Comparison of ENCODE assay signal across 7 mouse cellular contexts in the genomic region with DNA sequence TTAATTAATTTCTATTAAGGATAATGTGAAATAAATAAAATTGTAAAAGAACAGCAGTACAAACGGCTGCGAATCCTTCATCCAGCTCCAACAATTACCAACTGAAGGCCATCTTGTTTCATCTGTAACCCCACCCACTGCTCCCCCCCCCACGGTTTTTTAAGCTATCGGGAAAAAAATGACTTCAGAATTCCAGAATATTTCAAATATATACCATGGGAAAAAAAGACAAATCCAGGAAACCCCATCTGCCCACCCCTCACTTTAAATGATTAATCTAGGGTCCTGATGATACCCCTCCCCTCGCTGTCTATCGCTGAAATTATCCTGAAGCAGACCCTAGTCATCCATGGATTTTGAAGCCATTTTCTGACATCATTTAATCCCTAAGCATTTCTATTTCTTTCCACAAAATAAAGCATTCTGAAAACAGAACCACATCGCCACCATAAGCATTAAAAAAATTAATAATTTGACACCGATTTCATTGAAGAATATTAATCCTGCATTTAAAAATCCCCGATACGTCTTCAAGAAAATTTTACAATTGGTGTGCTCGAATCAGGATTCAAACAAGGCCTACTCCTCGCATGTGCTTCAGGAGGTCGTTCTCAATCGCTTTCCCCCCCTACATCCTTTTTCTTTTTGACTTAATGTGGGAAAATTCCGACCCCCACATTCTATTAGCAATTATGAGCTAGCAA. TPM values are rescaled to one million over a fixed set of nuclear protein-coding genes. Genes with fewer than 3 reads are reported as not detected.
DNase-seq lines count a peak whose midpoint lies in the region; ATAC-seq and TF ChIP-seq lines count a peak whose summit lies in the region.

No protein-coding gene starts in this region.

- H3K27me3 ChIP-seq in lung, embryonic 15.5 days = no peaks in the 10 kb centered on the region
- no peaks in the 10 kb centered on the region for H3K27me3 ChIP-seq in intestine, embryonic 15.5 days (replicated peaks)
- no peaks in the 10 kb centered on the region for H3K27me3 ChIP-seq in neural tube, embryonic 12.5 days (replicated peaks)

- no peak for DNase-seq in lung, postnatal 10 days
- no peak for DNase-seq in left cerebral cortex, adult 8-10 months (ENCODE audit: low spot score in 2 of 2)

- no peak for TF ChIP-seq CTCF in cortical plate, adult 2 months (IDR thresholded peaks at IDR 0.05; ENCODE audit: extremely low read depth, insufficient read depth, low read length)

- ATAC-seq in lung, embryonic 15.5 days (ENCODE audit: borderline replicate concordance, extremely low read depth, low FRiP score, low TSS enrichment) = no peak
- ATAC-seq in intestine, embryonic 15.5 days = no peak
- ATAC-seq in neural tube, embryonic 12.5 days (ENCODE audit: low FRiP score, low read depth) = no peak
- ATAC-seq in megakaryocyte progenitor cell, adult 5-6 weeks (replicated peaks; ENCODE audit: poor library complexity) = no peak

- peak overlapping the region; percentile 56; the same call in 1 of the 2 replicates for H3K4me2 ChIP-seq in lung, embryonic 15.5 days
- H3K4me2 ChIP-seq in intestine, embryonic 15.5 days (replicated peaks) = 0 out of 2 replicates have a peak overlapping the region, but pooled peaks have one; percentile 6
- peak overlapping the region; percentile 52 for H3K4me2 ChIP-seq in neural tube, embryonic 12.5 days (replicated peaks)

- 0 out of 2 replicates have a peak, but pooled peaks cover 8% of the 10 kb centered on the region for H3K4me1 ChIP-seq in lung, embryonic 15.5 days
- no peaks in the 10 kb centered on the region; the same call in 1 of the 2 replicates for H3K4me1 ChIP-seq in cortical plate, adult 2 months (ENCODE audit: control insufficient read depth, insufficient read depth, low read length)
- no peaks in the 10 kb centered on the region for H3K4me1 ChIP-seq in intestine, embryonic 15.5 days (replicated peaks)
- peaks cover 3% of the 10 kb centered on the region; the same call in 1 of the 2 replicates for H3K4me1 ChIP-seq in neural tube, embryonic 12.5 days

- H3K9me3 ChIP-seq in lung, embryonic 15.5 days = no peaks in the 10 kb centered on the region
- H3K9me3 ChIP-seq in intestine, embryonic 15.5 days = no peaks in the 10 kb centered on the region
- no peaks in the 10 kb centered on the region for H3K9me3 ChIP-seq in neural tube, embryonic 12.5 days

- 17% methylated on average over 15 of the region's 15 CpGs for WGBS in lung, embryonic 15.5 days
- 24% methylated on average over 15 of the region's 15 CpGs for WGBS in intestine, embryonic 15.5 days
- 21% methylated on average over 15 of the region's 15 CpGs for WGBS in neural tube, embryonic 12.5 days

- H3K4me3 ChIP-seq in lung, embryonic 15.5 days = peak overlapping the region; percentile 53
- peak overlapping the region; percentile 89 for H3K4me3 ChIP-seq in cortical plate, adult 2 months (ENCODE audit: insufficient read depth, low read length)
- peak overlapping the region; percentile 45 for H3K4me3 ChIP-seq in intestine, embryonic 15.5 days (replicated peaks)
- peak overlapping the region; percentile 46 for H3K4me3 ChIP-seq in neural tube, embryonic 12.5 days

- H3K27ac ChIP-seq in lung, embryonic 15.5 days = peak overlapping the region; percentile 84
- H3K27ac ChIP-seq in cortical plate, adult 2 months (ENCODE audit: insufficient read depth, low read length) = no peak overlapping the region
- no peak overlapping the region for H3K27ac ChIP-seq in intestine, embryonic 15.5 days
- H3K27ac ChIP-seq in neural tube, embryonic 12.5 days = no peak overlapping the region

- no peak for TF ChIP-seq POLR2A in cortical plate, adult 2 months (IDR thresholded peaks at IDR 0.05; ENCODE audit: extremely low read depth, insufficient read depth, low read length)

- peak overlapping the region; percentile 63 for H3K9ac ChIP-seq in lung, embryonic 15.5 days
- peak overlapping the region; percentile 47 for H3K9ac ChIP-seq in intestine, embryonic 15.5 days
- peak overlapping the region; percentile 60 for H3K9ac ChIP-seq in neural tube, embryonic 12.5 days

- peaks cover 11% of the 10 kb centered on the region; the same call in 1 of the 2 replicates for H3K36me3 ChIP-seq in lung, embryonic 15.5 days
- no peaks in the 10 kb centered on the region for H3K36me3 ChIP-seq in intestine, embryonic 15.5 days
- H3K36me3 ChIP-seq in neural tube, embryonic 12.5 days = no peaks in the 10 kb centered on the region

RNA-seq across cellular contexts. Expression of gene Morf4l2, which starts 3.3 kb away (rescaled TPM):
- polyA plus RNA-seq in lung, embryonic 15.5 days (2015; fragmentation: Nextera tagmentation; extraction: Ambion mirVana) = 549 and 553 TPM in 2 replicates
- 242 and 259 TPM in 2 replicates for polyA plus RNA-seq in cortical plate, adult 2 months (2012; rRNA removed)
- 439 and 480 TPM in 2 replicates for polyA plus RNA-seq in intestine, embryonic 15.5 days (2015; fragmentation: Nextera tagmentation; extraction: Ambion mirVana)
- 531 and 541 TPM in 2 replicates for polyA plus RNA-seq in neural tube, embryonic 12.5 days (2016; fragmentation: Nextera tagmentation; extraction: Ambion mirVana)
- total RNA-seq in left cerebral cortex, adult 8-10 months (2022) = 100 to 1,000 TPM; 291 to 334 (median 319) TPM
- total RNA-seq in megakaryocyte progenitor cell, adult 5-6 weeks (2015) = 250 and 251 TPM in 2 replicates
- total RNA-seq in megakaryocyte progenitor cell, adult 5-6 weeks (2017) = 707 and 925 TPM in 2 replicates

RNA-seq across cellular contexts. Expression of gene Tceal1, which starts 32.5 kb away (rescaled TPM):
- 11.5 and 12.1 TPM in 2 replicates for polyA plus RNA-seq in lung, embryonic 15.5 days (2015; fragmentation: Nextera tagmentation; extraction: Ambion mirVana)
- 14.9 TPM in 2 replicates for polyA plus RNA-seq in cortical plate, adult 2 months (2012; rRNA removed)
- polyA plus RNA-seq in intestine, embryonic 15.5 days (2015; fragmentation: Nextera tagmentation; extraction: Ambion mirVana) = 6.0 and 7.8 TPM in 2 replicates
- 12.0 and 12.2 TPM in 2 replicates for polyA plus RNA-seq in neural tube, embryonic 12.5 days (2016; fragmentation: Nextera tagmentation; extraction: Ambion mirVana)
- total RNA-seq in left cerebral cortex, adult 8-10 months (2022) = 10 to 100 TPM; 14.5 to 16.3 (median 15.8) TPM
- 0.83 and 1.3 TPM in 2 replicates for total RNA-seq in megakaryocyte progenitor cell, adult 5-6 weeks (2015)
- total RNA-seq in megakaryocyte progenitor cell, adult 5-6 weeks (2017) = 0.33 and 0.88 TPM in 2 replicates

RNA-seq across cellular contexts. Expression of gene Glra4, which starts 39.7 kb away (rescaled TPM):
- polyA plus RNA-seq in lung, embryonic 15.5 days (2015; fragmentation: Nextera tagmentation; extraction: Ambion mirVana) = 0.10 TPM in 1 of 2 replicates, not detected in the other
- 0.08 and 0.19 TPM in 2 replicates for polyA plus RNA-seq in cortical plate, adult 2 months (2012; rRNA removed)
- polyA plus RNA-seq in intestine, embryonic 15.5 days (2015; fragmentation: Nextera tagmentation; extraction: Ambion mirVana) = not detected in 2 replicates
- 0.13 and 0.22 TPM in 2 replicates for polyA plus RNA-seq in neural tube, embryonic 12.5 days (2016; fragmentation: Nextera tagmentation; extraction: Ambion mirVana)
- under 1 TPM; 0.21 to 0.67 (median 0.38) TPM for total RNA-seq in left cerebral cortex, adult 8-10 months (2022)
- not detected in 2 replicates for total RNA-seq in megakaryocyte progenitor cell, adult 5-6 weeks (2015)
- total RNA-seq in megakaryocyte progenitor cell, adult 5-6 weeks (2017) = not detected in 2 replicates

Comparison
In these comparisons a context has a peak if more than half of its experiments do, and no peak if none do; other contexts are left out.
1. H3K4me2 ChIP-seq: peak in every context shown above with its lines; median percentile 56 in lung, embryonic 15.5 days; 52 in neural tube, embryonic 12.5 days; 6 in intestine, embryonic 15.5 days.